ENCODE assay signal across 10 mouse cellular contexts in genomic region chr10:53461070-53461781, GRCm38 (mm10).
DNase-seq lines count a peak whose midpoint lies in the region; ATAC-seq and TF ChIP-seq lines count a peak whose summit lies in the region.
"Had no signal": no experiment of that assay in that cellular context is flagged by ENCODE, and none has a peak within 500 bp of the region (broad histone marks: within the 10 kb centered on the region; RNA-seq: fewer than 3 reads in every experiment).

No protein-coding gene starts in this region.

- no peak overlapping the region for H3K27ac ChIP-seq in hindbrain, postnatal 0 days
- no peak overlapping the region for H3K27ac ChIP-seq in hindbrain, embryonic 16.5 days (ENCODE audit: low read depth, low read length)
- no peak overlapping the region for H3K27ac ChIP-seq in lung, postnatal 0 days (ENCODE audit: low read length)
- H3K27ac ChIP-seq: liver, embryonic 15.5 days had no signal

- no peaks in the 10 kb centered on the region for H3K36me3 ChIP-seq in hindbrain, postnatal 0 days (ENCODE audit: insufficient read depth, low read length)
- H3K36me3 ChIP-seq in hindbrain, embryonic 16.5 days (ENCODE audit: control insufficient read depth, insufficient read depth, low read length), result no peaks in the 10 kb centered on the region
- H3K36me3 ChIP-seq in lung, postnatal 0 days (ENCODE audit: insufficient read depth, low read length), result no peaks in the 10 kb centered on the region
- H3K36me3 ChIP-seq: liver, embryonic 15.5 days had no signal

- no peak overlapping the region for H3K9ac ChIP-seq in hindbrain, postnatal 0 days (replicated peaks; ENCODE audit: low read length)
- no peak overlapping the region for H3K9ac ChIP-seq in hindbrain, embryonic 16.5 days (ENCODE audit: low read depth, low read length)
- H3K9ac ChIP-seq in lung, postnatal 0 days (replicated peaks; ENCODE audit: low read depth), result no peak overlapping the region
- H3K9ac ChIP-seq: liver, embryonic 15.5 days had no signal

- no peak overlapping the region for H3K4me2 ChIP-seq in hindbrain, postnatal 0 days (ENCODE audit: low read depth, low read length)
- no peak overlapping the region for H3K4me2 ChIP-seq in hindbrain, embryonic 16.5 days (ENCODE audit: low read length)
- H3K4me2 ChIP-seq in lung, postnatal 0 days (replicated peaks; ENCODE audit: low read depth, low read length), result no peak overlapping the region
- H3K4me2 ChIP-seq: liver, embryonic 15.5 days had no signal

- WGBS in hindbrain, postnatal 0 days, result 83% methylated on average over 7 of the region's 7 CpGs
- 84% methylated on average over 7 of the region's 7 CpGs for WGBS in hindbrain, embryonic 16.5 days
- 40% methylated on average over 7 of the region's 7 CpGs for WGBS in lung, postnatal 0 days

- ATAC-seq in hindbrain, postnatal 0 days, result 0 out of 2 replicates have a peak, but pooled peaks have one; percentile 28
- no peak for ATAC-seq in hindbrain, embryonic 16.5 days
- ATAC-seq in CD4-positive, CD25-positive, alpha-beta regulatory T cell, adult 4 months, result peak; percentile 89
- ATAC-seq in activated CD4-positive, CD25-positive, alpha-beta regulatory T cell, adult 4 months, result peak; percentile 75
- peak; percentile 73 for ATAC-seq in lung, postnatal 0 days

- H3K4me1 ChIP-seq in hindbrain, postnatal 0 days (ENCODE audit: insufficient read depth, low read length), result peaks cover 4% of the 10 kb centered on the region; the same call in 1 of the 2 replicates
- peaks cover 8% of the 10 kb centered on the region; the same call in 1 of the 2 replicates for H3K4me1 ChIP-seq in hindbrain, embryonic 16.5 days (ENCODE audit: control insufficient read depth, insufficient read depth, low read depth, low read length)
- peaks cover 3% of the 10 kb centered on the region; the same call in 1 of the 2 replicates for H3K4me1 ChIP-seq in lung, postnatal 0 days (ENCODE audit: insufficient read depth, low read depth, low read length)

- peak; percentile 91 for TF ChIP-seq EP300 in lung, postnatal 0 days (IDR thresholded peaks at IDR 0.05)

- TF ChIP-seq CTCF in hindbrain, postnatal 0 days (IDR thresholded peaks at IDR 0.05; ENCODE audit: low read depth), result peak; percentile 56
- TF ChIP-seq CTCF in lung, postnatal 0 days (IDR thresholded peaks at IDR 0.05), result peak; percentile 75

- no peaks in the 10 kb centered on the region for H3K27me3 ChIP-seq in hindbrain, postnatal 0 days (ENCODE audit: insufficient read depth, low read length)
- H3K27me3 ChIP-seq in hindbrain, embryonic 16.5 days (replicated peaks; ENCODE audit: control insufficient read depth, insufficient read depth, low read length), result no peaks in the 10 kb centered on the region
- H3K27me3 ChIP-seq in lung, postnatal 0 days (replicated peaks; ENCODE audit: insufficient read depth, low read length), result no peaks in the 10 kb centered on the region
- H3K27me3 ChIP-seq: liver, embryonic 15.5 days had no signal

- peak; percentile 8 for DNase-seq in hindbrain, postnatal 0 days (ENCODE audit: low spot score)
- DNase-seq in lung, postnatal 0 days (ENCODE audit: low spot score), result peak; percentile 69
- no peak for DNase-seq in adrenal gland, postnatal 14 days
- DNase-seq in frontal cortex, postnatal 10 days (ENCODE audit: low spot score in 2 of 2), result no peak
- DNase-seq in adrenal gland, postnatal 25 days, result no peak
- DNase-seq: gastrocnemius, postnatal 25 days had no signal

- no peaks in the 10 kb centered on the region for H3K9me3 ChIP-seq in hindbrain, postnatal 0 days (ENCODE audit: low read length)
- H3K9me3 ChIP-seq in hindbrain, embryonic 16.5 days (ENCODE audit: control insufficient read depth, low read length), result no peaks in the 10 kb centered on the region
- H3K9me3 ChIP-seq in lung, postnatal 0 days (ENCODE audit: low read length), result no peaks in the 10 kb centered on the region
- H3K9me3 ChIP-seq: liver, embryonic 15.5 days had no signal

- H3K4me3 ChIP-seq in hindbrain, postnatal 0 days (ENCODE audit: low read length), result no peak overlapping the region
- no peak overlapping the region for H3K4me3 ChIP-seq in hindbrain, embryonic 16.5 days (ENCODE audit: low read length)
- no peak overlapping the region for H3K4me3 ChIP-seq in lung, postnatal 0 days (ENCODE audit: low read depth, low read length)
- H3K4me3 ChIP-seq: liver, embryonic 15.5 days had no signal

Comparison
In these comparisons a context has a peak if more than half of its experiments do, and no peak if none do; other contexts are left out.
1. DNase-seq: peak in hindbrain, postnatal 0 days (single experiment) and lung, postnatal 0 days (single experiment); none in adrenal gland, postnatal 14 days (single experiment), frontal cortex, postnatal 10 days (0 of 2) and adrenal gland, postnatal 25 days (single experiment).